Mouse (Mus musculus): ENCODE measurements around the gene Cnih1. TPM values are rescaled to one million over a fixed set of nuclear protein-coding genes. Genes with fewer than 3 reads are reported as not detected.

Gene Cnih1
- polyA plus RNA-seq (2015; fragmentation: Illumina TruSeq; extraction: RNeasy Lipid Tissue Mini Kit (QIAGEN cat#74804); ENCODE audit: low read depth, low replicate concordance), result 170 TPM

GRCm38 (mm10) chr14:46787787-46788504 is at the start of gene Cnih1:
TSS of gene Cnih1 (minus strand) at chr14:46788411.

GRCm38 (mm10) chr14:46831837-46832333 is 43.7 kb upstream of the Cnih1 start, which contains the start of gene Cgrrf1:
TSS of gene Cgrrf1 (plus strand) at chr14:46832125.

GRCm38 (mm10) chr14:46821873-46822716 is 33.9 kb upstream of the Cnih1 start, which contains the start of gene Gmfb:
TSS of gene Gmfb (minus strand) at chr14:46822242.

GRCm38 (mm10) chr14:46760355-46761029 is 27.7 kb downstream of the Cnih1 start, which contains the start of gene Cdkn3:
TSS of gene Cdkn3 (plus strand) at chr14:46760541.

Other genes with a start within 250 kb of the Cnih1 start
- gene Cdkn3, start 27.9 kb downstream of the Cnih1 start, polyA plus RNA-seq (2015; fragmentation: Illumina TruSeq; extraction: RNeasy Lipid Tissue Mini Kit (QIAGEN cat#74804); ENCODE audit: low read depth, low replicate concordance), result 0.91 TPM
- 162 TPM for gene Gmfb, start 33.8 kb upstream of the Cnih1 start, polyA plus RNA-seq (2015; fragmentation: Illumina TruSeq; extraction: RNeasy Lipid Tissue Mini Kit (QIAGEN cat#74804); ENCODE audit: low read depth, low replicate concordance)
- gene Cgrrf1, start 43.7 kb upstream of the Cnih1 start, polyA plus RNA-seq (2015; fragmentation: Illumina TruSeq; extraction: RNeasy Lipid Tissue Mini Kit (QIAGEN cat#74804); ENCODE audit: low read depth, low replicate concordance), result 51.0 TPM
- gene Samd4, start 94.4 kb upstream of the Cnih1 start, polyA plus RNA-seq (2015; fragmentation: Illumina TruSeq; extraction: RNeasy Lipid Tissue Mini Kit (QIAGEN cat#74804); ENCODE audit: low read depth, low replicate concordance), result 12.9 TPM

Measured in brain, adult 10 weeks (tissue).